Mouse (Mus musculus) cerebellum, adult 11-12 months (tissue): ENCODE results near the gene Gm20388.
A peak's percentile ranks its signal among the peaks of the same experiment; 100 is the strongest.

Experiments
- DNase-seq: peaks from one replicate; pipeline ENCODE4 v3.0.0; 2022

Gene Gm20388

DNA sequence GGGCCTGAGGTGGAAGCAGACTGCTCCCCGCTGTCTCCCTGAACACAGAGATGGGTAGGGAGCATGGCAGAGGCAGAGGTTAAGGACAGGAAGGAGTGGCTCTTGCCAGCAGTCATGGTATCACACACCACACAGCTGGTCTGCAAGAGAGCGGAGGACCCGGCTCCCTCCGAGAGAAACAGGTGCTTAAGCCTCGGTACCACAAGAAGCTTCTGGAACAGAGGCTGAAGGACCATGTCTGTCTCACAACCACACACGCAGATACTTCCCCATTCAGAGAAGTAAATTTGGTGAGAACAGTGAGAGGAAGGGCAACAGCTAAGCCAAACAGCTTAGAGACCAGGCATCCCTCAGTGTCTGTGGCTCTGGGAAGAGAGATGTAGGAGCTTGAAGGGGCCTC, 2000.8 kb downstream of the Gm20388 start:
- no peak for DNase-seq

DNA sequence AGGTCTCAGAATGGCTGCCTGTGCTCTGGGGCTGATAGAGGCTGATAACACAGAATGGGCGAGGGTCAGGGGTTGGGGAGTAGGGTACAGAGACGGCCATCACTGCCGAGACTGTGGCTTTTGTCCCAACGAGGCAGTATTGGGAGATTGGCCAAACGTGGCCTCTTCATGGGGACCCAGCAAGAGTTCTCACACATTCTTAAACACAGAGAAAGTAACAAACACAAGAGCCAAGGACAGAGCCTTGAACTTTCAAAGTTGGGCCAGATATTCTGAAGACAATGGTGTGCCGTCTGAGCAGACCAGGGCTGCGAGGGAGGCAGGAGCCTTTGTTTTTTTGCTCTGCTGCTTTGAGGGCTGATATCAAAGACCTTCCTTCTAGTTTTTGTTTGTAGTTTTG, 2001.3 kb downstream of the Gm20388 start:
- no peak for DNase-seq

DNA sequence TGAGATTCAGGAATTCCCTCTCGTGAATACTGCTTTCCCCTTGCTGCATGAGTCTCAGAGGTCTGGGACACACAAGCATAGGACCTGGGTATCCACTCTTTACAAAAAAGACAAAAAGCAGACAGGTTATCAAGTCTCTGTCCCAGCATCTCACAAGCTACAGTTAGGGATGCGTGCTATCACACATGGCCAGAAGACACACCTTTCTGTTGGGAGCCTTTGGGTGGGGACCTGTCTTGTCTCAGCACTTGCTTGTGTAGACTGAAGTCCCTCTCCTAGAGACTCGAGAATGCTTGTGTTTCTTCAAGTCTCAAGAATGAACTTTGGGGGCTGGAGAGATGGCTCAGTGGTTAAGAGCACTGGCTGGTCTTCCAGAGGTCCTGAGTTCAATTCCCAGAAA, 2002.2 kb downstream of the Gm20388 start:
- no peak for DNase-seq

DNA sequence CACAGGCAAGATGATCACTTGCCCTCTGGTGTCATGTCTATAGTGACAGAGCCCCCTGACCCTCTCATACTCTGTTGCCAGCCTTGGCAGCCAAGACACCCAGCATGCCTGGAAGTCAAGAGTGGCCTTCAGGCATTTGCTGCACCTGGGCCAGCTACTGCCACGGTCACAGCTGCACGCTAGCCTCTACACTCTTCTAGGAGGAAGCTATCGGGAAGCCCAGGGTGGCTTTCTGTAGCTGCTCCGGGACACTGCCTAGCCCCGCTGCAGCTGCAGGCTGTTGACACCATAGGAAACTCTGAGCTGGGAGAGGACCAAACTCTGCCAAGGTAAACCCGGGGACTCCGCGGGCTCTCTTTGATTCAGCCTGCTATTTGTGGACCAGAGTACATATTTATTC, 2002.7 kb downstream of the Gm20388 start:
- DNase-seq = no peak

DNA sequence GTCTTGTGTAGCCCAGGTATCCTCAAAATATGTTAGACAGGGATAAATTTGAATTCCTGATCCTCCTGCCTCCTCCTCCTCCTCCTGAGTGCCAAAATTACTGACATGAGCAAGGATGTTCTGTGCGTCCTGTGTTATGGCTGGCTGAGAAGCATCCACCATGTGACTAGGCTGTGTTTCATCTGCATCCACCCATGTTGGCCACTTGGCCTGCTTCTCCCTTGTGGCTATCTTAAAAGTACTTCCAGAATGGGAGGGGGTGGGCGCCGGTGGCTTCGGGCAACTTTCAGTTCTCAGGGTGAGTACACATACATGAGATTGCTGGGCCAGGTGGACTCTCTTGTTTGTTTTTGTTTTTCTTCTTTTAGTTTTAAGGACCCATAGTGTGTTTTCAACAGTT, 2008.5 kb downstream of the Gm20388 start:
- DNase-seq = no peak

DNA sequence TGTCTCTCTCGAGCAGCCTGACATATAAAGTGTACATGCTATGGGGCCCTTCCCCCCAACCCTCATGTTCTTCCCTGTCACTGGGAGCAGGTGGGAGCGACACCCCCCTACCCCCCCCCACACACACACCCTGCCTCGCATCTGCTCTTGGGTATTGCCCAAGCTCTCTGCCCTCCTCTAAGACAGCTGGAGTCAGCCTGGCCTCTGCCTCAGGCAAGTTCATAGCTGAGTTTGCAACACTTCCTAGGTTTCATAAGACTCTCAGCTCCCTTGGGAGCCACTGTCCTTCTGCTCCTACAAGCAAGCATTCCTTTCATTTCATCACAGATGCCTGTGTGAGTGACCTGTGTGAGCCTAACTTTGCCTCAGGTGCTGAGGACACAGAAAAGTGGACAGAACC, 2009.1 kb downstream of the Gm20388 start:
- DNase-seq = no peak

DNA sequence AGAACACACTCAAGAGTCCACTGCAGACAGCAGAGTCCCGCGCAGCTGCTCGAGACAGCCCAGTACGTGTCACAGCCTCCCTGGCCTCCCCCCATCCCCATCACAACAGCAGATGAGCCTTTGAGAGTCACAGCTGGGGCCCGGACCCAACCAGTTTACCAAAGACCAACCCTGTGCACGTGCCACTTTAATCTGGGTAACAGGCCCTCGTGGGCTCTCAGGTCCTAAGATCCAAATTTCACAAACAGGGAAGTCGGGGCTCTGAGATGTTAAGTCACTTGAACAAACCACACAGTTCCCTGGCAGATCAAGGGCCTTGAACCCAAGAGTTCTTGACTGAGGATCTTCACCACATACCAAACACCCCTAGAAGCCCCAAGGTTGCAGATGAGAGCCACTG, 2010.9 kb downstream of the Gm20388 start:
- DNase-seq = no peak

DNA sequence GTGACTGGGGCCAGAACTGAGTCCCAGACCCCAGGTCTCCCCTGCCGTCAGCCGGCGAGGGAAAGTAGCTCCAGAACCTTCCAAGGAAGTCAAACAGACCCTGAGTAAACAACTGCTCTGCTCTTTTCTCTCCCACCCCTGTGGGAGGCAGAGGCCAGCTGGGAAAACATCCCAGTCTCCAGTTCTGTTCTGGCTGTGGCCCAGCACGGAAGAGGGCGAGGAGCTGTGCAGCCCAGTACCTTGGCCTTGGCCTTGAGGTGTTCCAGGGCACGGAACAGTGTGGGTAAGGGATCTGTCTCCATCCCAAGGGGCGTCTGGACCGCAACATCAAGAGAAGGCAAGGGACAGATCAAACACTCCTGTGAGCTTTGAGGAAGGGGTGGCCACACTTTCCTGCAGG, 2011.5 kb downstream of the Gm20388 start:
- DNase-seq = no peak

DNA sequence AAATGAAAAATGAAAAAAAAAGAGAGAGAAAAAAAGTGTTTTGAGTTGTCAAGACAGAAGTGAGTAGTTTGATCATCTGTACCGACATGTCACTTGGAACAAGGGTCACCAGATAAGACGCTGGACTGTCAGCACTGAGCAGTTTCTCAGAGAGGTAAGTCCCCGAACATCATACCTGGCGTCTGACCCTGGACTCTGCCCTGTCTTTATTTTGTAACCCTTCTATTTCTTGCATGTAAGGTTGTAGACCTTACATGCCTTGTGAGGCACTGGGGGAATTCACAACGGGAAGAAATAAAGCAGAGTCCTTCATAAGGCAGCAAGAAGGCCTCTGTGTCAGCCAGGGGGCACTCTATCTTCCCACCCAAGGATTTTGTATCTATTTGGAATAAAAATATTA, 2014.0 kb downstream of the Gm20388 start:
- DNase-seq = no peak

DNA sequence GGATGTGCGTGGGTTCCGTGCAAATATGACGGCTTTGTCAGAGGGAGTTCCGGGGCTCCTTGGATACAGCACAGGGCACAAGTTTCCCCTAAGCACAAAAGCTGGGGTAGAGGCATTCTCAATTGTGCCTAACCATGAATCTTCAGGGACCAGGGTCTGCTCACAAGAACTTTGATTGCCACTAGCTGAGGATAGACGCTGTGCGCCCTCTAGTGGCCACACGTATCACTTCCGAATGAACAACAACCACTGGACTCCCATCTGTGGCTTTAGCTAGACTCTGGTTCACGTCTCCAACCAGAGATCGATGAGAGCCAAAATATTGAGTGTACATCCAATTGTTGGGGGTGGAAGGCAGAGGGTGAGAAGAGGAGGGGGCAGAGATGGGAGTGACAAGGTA, 2015.0 kb downstream of the Gm20388 start:
- DNase-seq = no peak

DNA sequence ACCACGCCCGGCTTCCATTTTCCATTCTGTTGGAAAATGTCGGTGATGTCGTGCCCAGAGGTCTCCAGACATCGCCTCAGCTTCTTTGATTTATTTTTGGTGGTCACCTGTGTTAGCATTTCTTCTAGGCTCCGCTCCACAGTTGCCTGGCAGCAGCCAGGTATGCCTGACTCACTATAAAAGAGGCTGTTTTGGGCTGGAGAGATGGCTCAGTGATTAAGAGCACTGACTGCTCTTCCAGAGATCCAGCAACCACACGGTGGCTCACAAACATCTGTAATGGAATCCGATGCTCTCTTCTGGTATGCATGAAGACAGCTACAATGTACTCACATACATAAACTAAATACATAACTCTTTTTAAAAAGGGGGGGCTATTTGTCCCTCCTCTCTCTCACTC, 2015.6 kb downstream of the Gm20388 start:
- no peak for DNase-seq

DNA sequence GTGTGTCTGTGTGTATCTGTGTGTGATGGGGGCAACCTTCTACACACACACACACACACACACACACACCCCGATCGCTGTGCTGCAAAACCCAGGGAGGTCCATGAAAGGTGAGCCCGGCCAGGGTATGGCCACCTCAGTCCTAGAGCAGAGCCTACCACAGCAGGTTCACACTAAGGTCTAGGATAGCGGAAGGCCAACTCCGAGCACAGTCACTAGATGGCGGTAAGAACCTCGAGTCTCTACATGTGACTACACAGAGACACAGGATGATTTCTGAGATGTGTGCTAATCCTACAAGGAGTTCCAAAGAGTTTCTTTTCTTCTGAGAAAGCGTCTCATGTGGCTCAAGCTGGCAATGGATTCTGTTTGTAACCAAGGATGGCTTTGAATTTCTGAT, 2016.7 kb downstream of the Gm20388 start:
- no peak for DNase-seq

DNA sequence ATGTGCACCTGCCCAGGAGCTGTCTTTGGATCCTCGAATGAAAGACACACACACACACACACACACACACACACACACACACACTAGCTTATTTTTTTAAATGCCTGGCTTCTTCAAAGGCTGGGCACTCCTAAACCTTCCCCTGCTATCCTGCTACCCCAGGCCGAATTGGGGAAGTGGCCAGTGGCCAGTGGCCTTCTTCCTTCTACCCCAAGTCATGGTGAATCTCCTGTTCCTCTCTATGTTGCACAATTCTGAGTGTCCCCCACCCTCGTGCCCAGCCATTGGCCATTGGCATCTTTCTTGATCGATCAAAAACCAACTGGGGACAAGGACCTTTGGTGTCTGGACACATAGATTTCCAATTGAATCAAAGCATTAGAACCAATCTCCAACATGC, 2019.4 kb downstream of the Gm20388 start:
- no peak for DNase-seq

DNA sequence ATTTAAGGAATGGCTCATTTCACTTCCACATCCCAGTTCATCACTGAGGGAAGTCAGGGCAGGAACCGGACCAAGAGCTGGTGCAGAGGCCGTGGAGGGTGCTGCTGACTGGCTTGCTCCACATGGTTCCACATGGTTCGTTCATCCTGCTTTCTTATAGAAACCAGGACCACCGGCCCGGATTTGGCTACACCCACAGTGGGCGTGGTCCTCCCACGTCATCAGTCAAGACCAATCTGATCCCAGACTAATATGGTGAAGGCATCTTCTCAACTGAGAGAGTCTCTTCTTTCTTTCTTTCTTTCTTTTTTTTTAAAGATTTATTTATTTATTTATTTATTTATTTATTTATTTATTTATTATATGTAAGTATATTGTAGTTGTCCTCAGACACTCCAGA, 2020.9 kb downstream of the Gm20388 start:
- no peak for DNase-seq

DNA sequence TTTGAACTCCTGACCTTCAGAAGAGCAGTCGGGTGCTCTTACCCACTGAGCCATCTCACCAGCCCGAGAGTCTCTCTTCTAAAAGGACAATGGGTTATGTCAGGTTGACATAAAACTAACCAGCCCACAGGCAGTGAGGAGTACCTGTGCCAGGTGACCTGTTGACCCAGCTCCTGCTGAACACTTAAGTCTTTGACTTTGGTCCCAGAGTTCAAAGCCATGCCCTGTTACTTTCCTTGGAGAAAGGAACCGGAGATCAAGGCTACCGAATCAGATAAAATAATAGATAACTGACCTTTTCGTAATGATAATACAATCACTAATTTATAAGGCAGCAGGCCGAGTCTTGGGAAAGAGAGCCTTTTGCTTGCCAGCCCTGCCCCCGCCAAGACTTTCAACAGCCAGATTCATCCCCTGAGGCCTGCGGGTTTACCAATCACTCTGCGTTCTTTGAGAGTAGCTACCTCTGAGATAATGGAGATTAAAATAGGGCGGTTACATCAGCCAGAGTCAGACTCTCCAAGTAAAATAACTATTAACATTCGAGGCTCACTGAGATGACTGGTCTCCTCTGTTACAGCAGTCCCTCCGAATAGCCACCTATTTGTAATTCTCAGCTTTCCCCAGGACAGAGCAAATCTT, 2021.5 kb downstream of the Gm20388 start:
- no peak for DNase-seq

DNA sequence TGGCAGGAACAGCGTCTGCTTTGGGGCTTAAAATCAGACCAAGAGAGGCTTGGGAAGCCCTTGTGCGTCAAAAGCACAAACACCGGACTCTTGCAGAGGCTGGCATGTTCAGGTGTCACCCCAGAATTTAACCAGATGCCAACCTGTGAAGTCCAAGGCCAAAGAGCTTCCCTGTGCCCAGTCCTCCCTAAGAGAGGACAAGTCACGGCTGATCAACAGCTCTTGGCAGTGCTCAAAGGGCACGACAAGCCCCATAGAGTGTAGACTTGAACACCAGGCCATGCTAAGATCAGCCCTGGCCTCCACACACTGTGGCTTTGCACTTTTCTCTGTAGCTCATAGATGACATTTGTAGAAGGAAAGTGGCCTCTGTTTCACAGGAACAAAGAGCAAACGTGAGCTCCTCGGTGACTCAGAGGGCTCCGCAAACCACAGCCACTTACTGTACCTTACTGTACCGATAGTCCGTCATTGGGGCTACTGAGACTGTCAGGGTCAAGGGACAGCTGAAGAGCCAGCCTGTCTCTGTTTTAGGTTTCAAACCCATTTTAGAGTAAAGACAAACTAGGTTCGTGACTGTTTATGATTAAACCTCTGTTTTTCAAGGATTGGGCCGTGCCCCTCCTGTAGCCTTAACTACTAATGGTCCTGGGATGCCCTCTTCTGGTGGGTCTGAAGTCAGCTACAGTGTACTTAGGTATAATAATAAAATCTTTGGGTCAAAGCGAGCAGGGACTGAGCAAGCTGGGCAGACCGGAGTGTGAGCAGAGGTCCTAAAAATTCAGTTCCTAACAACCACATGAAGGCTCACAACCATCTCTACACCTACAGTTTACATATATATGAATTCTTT, 2022.3 kb downstream of the Gm20388 start:
- no peak for DNase-seq

DNA sequence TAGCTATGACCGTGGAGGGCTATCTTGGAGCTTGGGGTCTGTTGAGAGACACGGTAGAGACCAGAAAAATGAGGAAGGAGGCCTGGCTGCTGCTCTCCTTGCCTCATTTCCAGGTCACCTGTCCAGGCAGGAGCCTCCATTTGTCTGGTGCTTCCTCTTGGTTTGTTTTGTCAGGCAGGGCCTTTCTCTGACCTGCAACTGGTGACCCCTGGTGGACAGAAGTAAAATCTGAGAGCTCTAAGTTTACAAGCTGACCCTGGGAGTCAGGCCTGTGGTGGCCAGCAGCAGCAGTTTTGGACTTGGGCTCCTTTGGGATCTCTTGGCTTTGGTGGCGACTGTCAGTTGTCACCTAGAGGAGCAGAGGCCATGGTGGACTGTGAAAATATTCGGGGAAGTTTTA, 2023.9 kb downstream of the Gm20388 start:
- no peak for DNase-seq

DNA sequence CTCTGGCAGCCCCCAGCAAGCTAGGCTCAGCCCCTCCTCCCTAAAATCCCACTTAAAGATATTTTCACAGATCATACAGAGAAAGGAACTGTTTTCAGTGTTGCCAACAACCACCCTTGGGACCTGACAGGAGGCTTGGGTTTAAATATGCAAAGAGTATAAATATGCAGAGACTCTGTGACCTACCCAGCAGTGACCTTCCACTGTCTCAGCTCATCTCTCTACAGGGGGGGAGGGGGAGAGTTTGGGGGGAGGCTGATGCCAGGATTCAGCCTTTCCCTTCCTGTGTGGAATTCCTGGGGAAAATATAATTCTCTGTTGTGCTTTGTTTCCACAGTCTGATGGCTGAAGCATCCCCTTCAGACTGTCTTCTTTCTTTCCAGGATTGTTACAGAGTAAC, 2024.3 kb downstream of the Gm20388 start:
- DNase-seq = no peak

DNA sequence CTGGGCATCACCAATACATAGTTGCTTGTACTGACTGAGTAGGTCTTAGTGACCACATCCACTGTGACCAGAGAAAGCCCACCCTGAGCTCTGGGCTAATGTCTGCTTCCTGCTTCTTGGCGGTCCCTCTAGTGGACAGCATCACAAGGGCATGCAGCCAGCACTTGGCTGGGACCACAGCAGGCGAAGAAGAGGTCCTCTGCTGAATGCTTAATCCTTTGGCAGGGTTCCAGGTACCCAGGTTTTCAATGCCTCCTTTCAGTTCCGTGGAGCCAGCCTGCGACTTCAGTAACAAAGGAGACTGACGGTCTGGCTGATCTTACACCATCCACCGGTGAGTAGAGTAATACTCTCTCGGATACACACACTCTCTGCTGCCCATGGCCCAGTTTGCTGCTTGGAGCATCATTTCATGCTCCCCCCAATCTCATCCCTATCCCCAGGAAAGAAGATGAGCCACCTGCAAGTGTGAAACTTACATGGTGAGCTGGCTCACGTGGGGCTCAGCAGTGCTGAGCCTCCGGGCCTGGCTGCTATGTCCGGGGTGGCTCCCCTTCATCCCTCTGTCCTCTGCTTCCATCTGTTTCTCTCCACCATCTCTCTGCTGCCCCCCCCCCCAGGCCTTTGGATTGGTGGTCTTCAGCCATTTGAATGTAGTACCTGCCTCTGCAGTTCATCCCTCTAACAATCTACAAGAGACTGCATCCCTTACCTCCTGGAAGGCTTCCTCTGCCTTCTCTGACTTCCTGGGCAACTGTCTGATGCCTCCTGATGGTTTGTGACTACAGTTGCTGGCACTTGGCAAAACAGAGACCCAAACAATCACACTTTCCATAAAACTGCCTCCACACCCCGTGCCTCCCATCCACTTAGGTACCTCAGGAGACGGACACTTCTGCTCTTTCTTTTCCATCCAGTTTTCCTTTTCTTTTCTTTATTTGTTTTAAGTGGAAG, 2025.0 kb downstream of the Gm20388 start:
- peak; percentile 84 for DNase-seq

DNA sequence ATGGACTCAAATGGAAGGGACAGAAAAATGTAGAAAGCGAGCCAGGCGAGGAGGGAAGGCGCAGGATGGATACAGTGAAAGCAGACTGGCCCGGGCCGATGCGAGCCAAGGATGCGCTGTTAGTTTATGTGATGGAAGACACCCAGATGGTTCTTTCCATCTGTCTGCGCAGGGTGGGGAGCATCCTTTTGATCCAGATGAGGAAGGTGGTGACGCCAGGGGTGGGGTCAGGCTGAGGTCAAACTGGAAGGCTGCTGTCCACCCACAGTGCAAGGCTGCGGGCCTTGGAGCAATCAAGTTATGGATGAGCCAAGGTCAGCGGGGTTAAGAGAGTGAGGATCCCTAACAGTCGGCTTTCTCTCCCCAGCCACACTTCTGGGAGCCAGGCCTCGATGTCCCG, 2025.8 kb downstream of the Gm20388 start:
- no peak for DNase-seq

DNA sequence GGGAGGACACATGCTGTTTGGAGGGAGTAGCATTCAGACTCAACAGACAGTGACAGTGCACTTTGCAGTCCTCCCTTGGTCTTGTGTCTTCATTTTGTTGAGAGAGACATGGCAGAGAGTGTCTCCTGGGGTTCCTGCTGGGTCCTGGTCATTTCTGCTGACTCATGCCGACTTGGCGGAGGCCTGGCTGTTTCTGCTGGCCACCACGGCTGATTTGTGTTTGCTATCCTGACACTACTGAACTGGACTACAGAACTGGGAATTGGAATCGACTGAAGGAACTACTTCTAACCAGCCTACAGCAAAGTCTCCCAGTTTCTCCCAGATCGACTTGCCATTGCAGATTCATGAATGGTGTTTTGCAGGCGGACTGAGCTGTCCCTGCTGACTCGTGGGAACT, 2028.1 kb downstream of the Gm20388 start:
- no peak for DNase-seq

DNA sequence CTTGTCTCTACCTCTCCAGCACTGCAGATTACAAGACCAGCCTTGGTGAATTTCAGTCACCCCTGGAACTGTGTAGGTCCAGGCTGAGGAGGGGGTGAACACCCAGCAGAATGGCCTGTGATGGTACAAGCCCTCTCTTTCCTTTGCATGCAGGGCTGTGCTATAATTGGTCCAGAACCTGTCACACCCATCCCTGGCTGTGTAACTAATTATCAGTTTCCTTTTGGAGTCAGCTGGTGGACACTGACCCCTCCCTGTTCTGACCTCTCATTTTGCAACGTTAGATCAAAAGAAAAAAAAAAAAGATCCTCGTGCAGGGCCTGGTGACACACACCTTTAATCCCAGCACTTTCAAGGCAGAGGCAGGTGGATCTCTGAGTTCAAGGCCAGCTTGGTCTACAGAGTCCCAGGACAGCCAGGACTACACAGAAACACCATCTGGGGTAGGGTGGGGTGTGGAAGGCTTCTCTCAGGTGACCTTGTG, 2032.5 kb downstream of the Gm20388 start:
- DNase-seq = no peak

DNA sequence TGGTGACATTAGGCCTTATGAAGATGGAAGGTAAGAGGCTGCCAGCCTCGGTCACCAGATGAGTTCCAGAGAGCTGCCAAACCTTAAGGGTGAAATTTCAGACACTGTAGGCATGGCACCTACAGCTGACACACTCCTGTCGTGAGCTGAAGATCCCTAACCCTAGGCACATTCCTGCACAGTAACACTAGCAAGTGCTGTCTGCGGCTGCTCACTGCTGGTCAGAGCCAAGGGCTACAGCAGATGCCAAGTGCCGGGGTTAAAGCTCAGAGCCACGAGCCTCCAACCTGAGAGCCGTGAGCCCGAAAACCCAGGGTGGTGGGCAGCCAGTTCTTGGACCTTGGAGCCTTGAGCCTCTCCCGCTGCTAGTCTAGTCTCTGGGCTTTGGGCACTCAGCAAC, 2033.1 kb downstream of the Gm20388 start:
- DNase-seq = no peak
